Mouse (Mus musculus) hindbrain, embryonic 10.5 days (tissue): Measurements from ENCODE around the gene Aurkc. TPM values are rescaled to one million over a fixed set of nuclear protein-coding genes. Genes with fewer than 3 reads are reported as not detected.
"Not testable (repeated sequence)": the region's sequence is repeated elsewhere in the genome, so short reads cannot be mapped to it uniquely, and the experiment has no call there.

Experiments
- DNase-seq: peaks from one replicate; pipeline ENCODE4 v3.0.0-alpha.2; 2017; ENCODE audit warnings: low spot score
- H3K27ac ChIP-seq: fragments of 300-500 bp; sonication (generic); 2 replicates; pipeline ENCODE4 v1.5.1; 2016; ENCODE audit warnings: mild to moderate bottlenecking, moderate library complexity
- H3K27me3 ChIP-seq: fragments of 300-500 bp; sonication (generic); 2 replicates; pipeline ENCODE4 v1.6.1; 2016; ENCODE audit warnings: mild to moderate bottlenecking; ENCODE audit not compliant: poor library complexity, insufficient read depth, severe bottlenecking
- H3K36me3 ChIP-seq: fragments of 300-500 bp; sonication (generic); 2 replicates; pipeline ENCODE4 v1.6.1; 2016; ENCODE audit warnings: mild to moderate bottlenecking, moderate library complexity
- H3K4me1 ChIP-seq: fragments of 300-500 bp; sonication (generic); replicated peaks from 2 replicates; pipeline ENCODE4 v1.6.1; 2016; ENCODE audit warnings: mild to moderate bottlenecking
- H3K4me3 ChIP-seq: fragments of 300-500 bp; sonication (generic); 2 replicates; pipeline ENCODE4 v1.5.1; 2016; ENCODE audit warnings: mild to moderate bottlenecking, moderate library complexity
- H3K9me3 ChIP-seq: fragments of 300-500 bp; sonication (generic); 2 replicates; pipeline ENCODE4 v1.6.1; 2016; ENCODE audit warnings: mild to moderate bottlenecking, moderate library complexity
- WGBS: fragments of 180-500 bp; shearing (Covaris S2); methylation state at CpG from one replicate; pipeline ENCODE4 v1.1.7; 2016; 5-methylcytosine and 5-hydroxymethylcytosine counted together
- polyA plus RNA-seq: library from polyadenylated mRNA; unstranded; fragments of >200 nt; fragmentation: Nextera tagmentation; extraction: Ambion mirVana; gene quantifications from 2 replicates; pipeline ENCODE4 v1.2.1, GENCODE M21; 2016

Aurkc gene
- not detected in 2 replicates for polyA plus RNA-seq

DNA sequence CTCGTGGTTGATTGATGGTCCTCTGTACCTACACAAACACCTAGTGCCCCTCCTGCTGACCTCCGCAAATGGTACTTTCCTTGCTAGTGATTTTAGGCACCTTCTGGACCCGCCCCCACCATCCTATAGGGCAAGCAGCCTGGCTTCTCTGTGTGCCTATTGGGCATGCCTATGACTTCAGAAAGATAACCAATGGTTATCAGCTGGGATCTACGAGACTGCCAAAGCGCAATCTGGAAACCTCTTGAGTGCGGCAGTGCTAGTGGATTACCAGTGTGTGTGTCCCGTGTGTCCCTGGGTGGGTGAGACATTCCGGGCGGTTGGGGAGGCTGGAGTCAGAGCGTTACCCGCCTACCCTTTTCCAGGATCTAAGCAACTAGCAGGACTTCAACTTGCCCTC lies at the start of gene Aurkc:
Gene Aurkc (plus strand): TSS at position 50 of the 400 bp plus-strand sequence.
- not testable (repeated sequence) for H3K4me1 ChIP-seq, H3K9me3 ChIP-seq, H3K27ac ChIP-seq, H3K4me3 ChIP-seq, DNase-seq, H3K27me3 ChIP-seq, H3K36me3 ChIP-seq
- 84% methylated on average over 11 of the region's 11 CpGs for WGBS

DNA sequence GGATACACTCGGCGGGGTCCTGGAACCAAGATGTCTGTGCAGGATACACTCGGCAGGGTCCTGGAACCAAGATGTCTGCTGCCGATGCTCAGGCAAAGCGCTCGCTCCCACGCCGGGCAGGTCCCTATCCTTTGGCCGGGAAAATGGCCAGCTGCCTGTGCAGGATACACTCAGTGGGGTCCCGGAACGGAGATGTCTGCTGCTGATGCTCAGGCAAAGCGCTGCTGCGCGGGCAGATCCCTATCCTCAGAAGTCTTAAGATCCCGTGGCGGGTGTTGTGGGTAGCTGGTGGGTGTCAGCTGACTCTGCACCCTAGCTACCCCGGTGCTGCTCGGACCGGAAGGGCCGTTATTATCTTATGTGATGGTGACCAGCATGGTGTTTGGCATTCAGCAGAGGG lies 47.0 kb upstream of the Aurkc start:
- not testable (repeated sequence) for H3K9me3 ChIP-seq, H3K4me1 ChIP-seq, H3K36me3 ChIP-seq, DNase-seq, H3K4me3 ChIP-seq, H3K27me3 ChIP-seq, H3K27ac ChIP-seq
- WGBS, result 92% methylated on average over 20 of the region's 20 CpGs

DNA sequence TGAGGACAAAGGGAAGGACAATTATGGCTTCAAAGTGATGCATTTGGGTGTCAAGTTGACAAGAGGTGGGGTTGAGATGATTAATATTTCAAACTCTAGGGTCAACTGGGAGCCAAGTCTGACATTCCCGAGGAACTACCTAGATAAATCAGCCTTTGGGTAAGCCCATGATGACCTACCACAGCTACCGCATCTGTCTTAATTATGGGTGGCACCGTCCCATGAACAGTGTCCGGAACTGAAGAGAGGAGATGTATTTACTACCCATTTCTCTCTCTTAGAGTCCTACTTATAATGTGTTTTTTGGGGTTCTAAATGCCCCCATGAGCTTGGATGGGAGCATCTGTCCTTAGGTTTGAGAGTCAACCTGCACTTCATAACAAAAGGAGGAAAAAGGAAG lies 38.5 kb upstream of the Aurkc start:
- Histone ChIP-seq H3K27ac (no peak overlapping the region), H3K27me3 (no peaks in the 10 kb centered on the region), H3K4me3 (no peak overlapping the region), H3K36me3 (no peaks in the 10 kb centered on the region), H3K9me3 (no peaks in the 10 kb centered on the region), H3K4me1 (no peaks in the 10 kb centered on the region)
- WGBS, result 89% methylated on average over 4 of the region's 4 CpGs
- no peak for DNase-seq

DNA sequence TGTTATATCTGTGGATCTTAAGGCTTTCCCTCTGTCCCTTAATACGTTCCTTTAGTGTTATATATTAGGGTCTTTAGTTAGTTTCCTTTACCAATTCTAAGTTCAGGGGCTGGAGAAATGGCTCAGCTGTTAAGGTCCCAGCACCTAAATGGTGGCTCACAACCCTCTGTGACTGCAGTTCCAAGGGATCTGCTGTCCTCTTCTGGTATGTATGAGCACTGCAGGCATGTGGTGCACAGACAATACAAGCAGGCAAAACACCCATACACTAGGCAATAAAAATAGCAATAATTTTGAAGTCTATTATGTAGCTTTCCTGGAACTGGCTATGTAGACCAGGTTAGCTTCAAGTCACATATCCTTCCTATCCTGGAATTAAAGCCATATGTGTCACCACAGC lies 36.5 kb upstream of the Aurkc start:
- Histone ChIP-seq H3K27ac (no peak overlapping the region), H3K9me3 (0 out of 2 replicates have a peak, but pooled peaks cover 2% of the 10 kb centered on the region), H3K27me3 (no peaks in the 10 kb centered on the region), H3K4me3 (no peak overlapping the region), H3K4me1 (no peaks in the 10 kb centered on the region), H3K36me3 (no peaks in the 10 kb centered on the region)
- 96% methylated on average over 1 of the region's 1 CpGs for WGBS
- DNase-seq, result no peak

DNA sequence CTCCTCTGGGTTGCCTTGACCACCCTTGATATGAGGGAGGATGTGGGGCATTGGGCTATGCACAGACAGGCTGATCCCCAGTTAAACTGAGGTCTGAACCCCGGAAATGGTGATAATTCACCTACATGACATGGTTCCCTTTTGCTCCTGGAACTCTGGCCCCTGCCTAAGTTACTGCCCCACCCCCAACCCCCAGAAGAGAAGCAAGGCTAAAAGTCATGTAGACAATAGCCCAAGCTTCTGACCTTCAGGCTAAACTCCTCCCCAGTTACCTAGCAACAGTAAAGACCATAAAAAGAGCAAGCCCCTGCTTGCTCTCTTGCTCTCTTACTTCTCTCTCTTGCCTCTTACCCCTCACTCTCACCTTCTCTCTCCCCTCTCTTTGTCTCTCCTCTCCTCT lies 21.5 kb upstream of the Aurkc start:
- Histone ChIP-seq H3K27ac (no peak overlapping the region), H3K36me3 (no peaks in the 10 kb centered on the region), H3K4me1 (no peaks in the 10 kb centered on the region), H3K27me3 (no peaks in the 10 kb centered on the region), H3K9me3 (0 out of 2 replicates have a peak, but pooled peaks cover 24% of the 10 kb centered on the region), H3K4me3 (no peak overlapping the region)
- DNase-seq, result no peak
- WGBS, result 78% methylated on average over 1 of the region's 1 CpGs

DNA sequence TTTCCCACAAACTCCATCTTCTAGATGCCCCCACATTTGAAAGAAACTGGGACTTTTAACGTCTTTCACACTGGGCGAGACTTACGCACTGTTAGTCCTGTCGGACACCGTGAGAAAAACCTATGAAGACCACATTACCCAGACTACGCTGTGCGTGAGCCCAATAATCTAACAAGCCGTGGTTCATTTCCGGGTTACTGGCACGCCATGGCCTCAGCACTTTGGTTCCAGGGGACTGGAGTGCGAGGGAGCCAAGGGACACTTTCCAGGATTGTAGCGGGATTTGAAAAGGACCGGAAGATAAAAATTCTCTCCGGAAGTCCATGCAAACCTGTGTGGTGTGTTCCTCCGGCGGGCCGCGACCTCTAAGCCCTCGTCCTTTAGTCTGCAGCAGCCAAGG lies 18.2 kb upstream of the Aurkc start:
- H3K36me3 ChIP-seq, result no peaks in the 10 kb centered on the region
- no peak overlapping the region for H3K27ac ChIP-seq
- DNase-seq, result no peak
- H3K9me3 ChIP-seq, result 0 out of 2 replicates have a peak, but pooled peaks cover 27% of the 10 kb centered on the region
- no peaks in the 10 kb centered on the region for H3K27me3 ChIP-seq
- no peaks in the 10 kb centered on the region for H3K4me1 ChIP-seq
- H3K4me3 ChIP-seq, result no peak overlapping the region
- 91% methylated on average over 19 of the region's 19 CpGs for WGBS

DNA sequence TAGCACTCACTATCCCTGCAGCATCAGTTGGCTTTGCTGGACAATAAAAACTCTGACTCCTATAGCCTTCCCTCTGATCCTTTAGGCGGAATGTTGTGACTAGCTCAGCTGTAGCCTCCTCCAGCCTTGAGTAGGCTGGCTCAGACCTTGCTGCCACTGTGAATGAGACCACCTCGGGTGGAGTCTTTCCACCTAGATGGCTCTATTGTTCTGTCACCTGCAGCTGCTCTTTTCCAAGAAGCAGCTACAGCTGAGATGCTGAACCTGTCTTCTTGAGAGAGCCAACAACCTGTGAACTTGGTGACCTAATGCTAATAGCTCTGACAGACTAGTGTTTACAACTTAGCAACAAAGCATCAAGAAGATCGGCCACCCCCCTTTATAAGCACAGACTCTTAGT lies 3.8 kb downstream of the Aurkc start:
- H3K4me3 ChIP-seq, H3K27me3 ChIP-seq, H3K27ac ChIP-seq, DNase-seq, H3K36me3 ChIP-seq, H3K4me1 ChIP-seq, H3K9me3 ChIP-seq: not testable (repeated sequence)
- 69% methylated on average over 3 of the region's 3 CpGs for WGBS

DNA sequence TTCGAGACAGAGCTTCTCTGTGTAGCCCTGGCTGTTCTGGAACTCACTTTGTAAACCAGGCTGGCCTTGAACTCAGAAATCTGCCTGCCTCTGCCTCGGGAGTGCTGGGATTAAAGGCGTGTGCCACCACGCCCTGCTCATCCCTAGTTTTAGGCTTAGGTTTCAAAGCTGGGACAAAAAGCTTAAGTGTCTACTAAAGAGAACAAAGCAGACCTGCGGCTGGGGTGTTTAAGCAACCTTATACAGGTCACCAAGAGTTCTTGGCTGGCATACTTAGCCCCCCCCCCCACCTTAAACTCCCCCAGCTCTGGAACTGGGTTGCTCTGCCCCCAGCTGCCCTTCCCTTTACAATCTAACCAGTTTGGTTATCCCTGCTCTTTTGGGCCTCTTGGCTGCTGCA lies 10.3 kb downstream of the Aurkc start:
- H3K36me3 ChIP-seq, H3K27me3 ChIP-seq, H3K4me3 ChIP-seq, H3K9me3 ChIP-seq, DNase-seq, H3K27ac ChIP-seq, H3K4me1 ChIP-seq: not testable (repeated sequence)
- 80% methylated on average over 5 of the region's 5 CpGs for WGBS

DNA sequence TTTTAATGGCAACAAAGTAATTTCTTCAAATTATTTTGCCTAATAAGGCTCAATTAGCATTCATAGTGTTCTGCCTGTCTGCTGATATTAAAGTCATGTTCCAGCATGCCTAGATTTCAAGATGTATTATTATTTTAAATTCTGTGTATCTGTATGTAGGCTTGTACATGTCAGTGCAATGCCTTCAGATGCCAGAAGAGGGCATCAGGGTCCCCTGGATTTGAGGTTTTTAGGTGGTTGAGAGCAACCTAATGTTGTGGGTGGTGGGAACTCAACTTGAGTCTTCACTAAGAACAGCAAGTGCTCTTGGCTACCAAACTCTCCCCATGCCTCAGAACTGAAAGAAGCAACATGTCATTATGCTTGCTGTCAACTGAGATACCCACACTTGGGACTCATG lies 32.3 kb downstream of the Aurkc start:
- Histone ChIP-seq H3K9me3 (peaks cover 29% of the 10 kb centered on the region; the same call in 1 of the 2 replicates), H3K4me3 (no peak overlapping the region), H3K4me1 (no peaks in the 10 kb centered on the region), H3K27me3 (no peaks in the 10 kb centered on the region), H3K27ac (no peak overlapping the region), H3K36me3 (no peaks in the 10 kb centered on the region)
- no peak for DNase-seq

DNA sequence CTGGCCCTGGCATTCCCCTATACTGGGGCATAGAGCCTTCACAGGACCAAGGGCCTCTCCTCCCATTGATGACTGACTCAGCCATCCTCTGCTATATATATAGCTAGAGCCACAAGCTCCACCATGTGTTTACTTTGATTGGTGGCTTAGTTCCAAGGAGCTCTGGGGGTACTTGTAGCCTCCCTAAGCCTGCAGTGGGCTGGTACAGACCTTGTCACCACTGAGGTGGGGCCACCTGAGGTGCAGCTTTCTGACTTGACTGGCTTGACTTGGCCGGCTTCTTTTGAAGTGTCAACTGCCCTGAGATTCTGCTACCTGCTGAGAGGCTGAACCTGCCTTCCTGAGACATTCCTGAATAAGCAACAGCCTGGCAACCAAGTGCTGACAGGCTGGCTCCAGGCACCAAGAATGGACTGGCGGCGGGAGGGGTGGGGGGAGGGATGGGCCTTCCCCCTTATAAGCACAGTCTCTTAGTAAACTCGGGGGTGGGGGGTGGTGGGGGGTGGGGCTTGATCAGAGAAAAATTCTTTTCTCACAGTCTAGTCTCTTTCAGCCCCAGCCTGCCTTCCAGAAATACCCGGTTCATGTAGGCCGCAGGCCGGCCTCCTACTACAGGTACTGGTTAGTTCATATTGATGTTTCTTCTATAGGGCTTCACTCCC lies 54.7 kb downstream of the Aurkc start:
- H3K9me3 ChIP-seq, result peaks cover 17% of the 10 kb centered on the region; the same call in 1 of the 2 replicates
- H3K27ac ChIP-seq, H3K36me3 ChIP-seq, H3K4me3 ChIP-seq, H3K4me1 ChIP-seq, H3K27me3 ChIP-seq: not testable (repeated sequence)
- peak; percentile 21 for DNase-seq
- WGBS, result 39% methylated on average over 7 of the region's 7 CpGs

Other genes with a start within 250 kb of the Aurkc start
- gene Zfp954, start 126.2 kb downstream of the Aurkc start, polyA plus RNA-seq, result 15.1 and 17.2 TPM in 2 replicates
- gene Zfp773, start 141.5 kb downstream of the Aurkc start, polyA plus RNA-seq, result 4.4 and 6.1 TPM in 2 replicates
- gene Zfp418, start 176.0 kb downstream of the Aurkc start, polyA plus RNA-seq, result 2.8 and 3.3 TPM in 2 replicates
- gene Zfp772, start 214.7 kb downstream of the Aurkc start, polyA plus RNA-seq, result 9.1 and 9.2 TPM in 2 replicates